Mouse (Mus musculus) mouse embryonic stem cell (cell line): Measurements from ENCODE around the gene Speer2.

Source experiments
- in situ Hi-C, 2 experiments: fragments of 300-500 bp; cut with MboI; formaldehyde crosslinking; loops; 1 replicate in 1 of 2; 3 replicates in 1 of 2; pipeline ENCODE4 v1.14.3; 2019 to 2020; ENCODE audit warnings: low sequenced_read_pairs in 2 of 2, low pct_unique_long_range_greater_than_20kb in 1 of 2, mixed read lengths in 1 of 2; ENCODE audit not compliant: unreplicated experiment in 1 of 2

The Speer2 gene

GRCm38 (mm10) chr16:69863644-69864043 lies at the start of gene Speer2:
Gene Speer2, minus strand, starts transcription at chr16:69863744.
- in situ Hi-C loops, result no loop called here

- in situ Hi-C loops, result no loop called here
Observed at GRCm38 (mm10) chr16:69904303-69904702, 40.8 kb upstream of the Speer2 start.

- in situ Hi-C loops, result no loop called here
Observed at GRCm38 (mm10) chr16:69880712-69881111, 17.2 kb upstream of the Speer2 start.

GRCm38 (mm10) chr16:69836628-69837027 lies 26.9 kb downstream of the Speer2 start:
- in situ Hi-C loops, result no loop called here

- in situ Hi-C loops, result no loop called here
Observed at GRCm38 (mm10) chr16:69813652-69814051, 49.9 kb downstream of the Speer2 start.
